Mouse (Mus musculus): ENCODE measurements around the gene Anxa6.
A peak's percentile ranks its signal among the peaks of the same experiment; 100 is the strongest.
"Not testable (repeated sequence)": the region's sequence is repeated elsewhere in the genome, so short reads cannot be mapped to it uniquely, and the experiment has no call there.

The Anxa6 gene

GRCm38 (mm10) chr11:54961164-54961850 lies 71.9 kb downstream of the Anxa6 start:
- DNase-seq (ENCODE audit: low spot score in 2 of 2), result no peak

GRCm38 (mm10) chr11:54960251-54960650 lies 73.0 kb downstream of the Anxa6 start:
- no peak for DNase-seq (ENCODE audit: low spot score in 2 of 2)

GRCm38 (mm10) chr11:54958571-54959073 lies 74.6 kb downstream of the Anxa6 start:
- DNase-seq (ENCODE audit: low spot score in 2 of 2), result no peak

GRCm38 (mm10) chr11:54957708-54958107 lies 75.5 kb downstream of the Anxa6 start:
- DNase-seq (ENCODE audit: low spot score in 2 of 2), result not testable (repeated sequence)

- no peak for DNase-seq (ENCODE audit: low spot score in 2 of 2)
Observed at GRCm38 (mm10) chr11:54956912-54957311, 76.3 kb downstream of the Anxa6 start.

- DNase-seq (ENCODE audit: low spot score in 2 of 2), result peak; percentile 98
Observed at GRCm38 (mm10) chr11:54955735-54956480, 77.3 kb downstream of the Anxa6 start.

- not testable (repeated sequence) for DNase-seq (ENCODE audit: low spot score in 2 of 2)
Observed at GRCm38 (mm10) chr11:54955400-54955734, 77.9 kb downstream of the Anxa6 start.

- DNase-seq (ENCODE audit: low spot score in 2 of 2), result no peak
Observed at GRCm38 (mm10) chr11:54954716-54955115, 78.5 kb downstream of the Anxa6 start.

GRCm38 (mm10) chr11:54953993-54954446 lies 79.2 kb downstream of the Anxa6 start:
- no peak for DNase-seq (ENCODE audit: low spot score in 2 of 2)

- DNase-seq (ENCODE audit: low spot score in 2 of 2), result no peak
Observed at GRCm38 (mm10) chr11:54952651-54953050, 80.6 kb downstream of the Anxa6 start.

GRCm38 (mm10) chr11:54950684-54951083 lies 82.6 kb downstream of the Anxa6 start:
- no peak for DNase-seq (ENCODE audit: low spot score in 2 of 2)

GRCm38 (mm10) chr11:54949717-54950116 lies 83.5 kb downstream of the Anxa6 start:
- no peak for DNase-seq (ENCODE audit: low spot score in 2 of 2)

GRCm38 (mm10) chr11:54944702-54945101 lies 88.5 kb downstream of the Anxa6 start:
- no peak for DNase-seq (ENCODE audit: low spot score in 2 of 2)

GRCm38 (mm10) chr11:54940056-54940455 lies 93.2 kb downstream of the Anxa6 start:
- peak in 1 of 2 experiments; percentile 37 for DNase-seq (ENCODE audit: low spot score in 2 of 2)

- DNase-seq (ENCODE audit: low spot score in 2 of 2), result no peak
Observed at GRCm38 (mm10) chr11:54939501-54939900, 93.7 kb downstream of the Anxa6 start.

- DNase-seq (ENCODE audit: low spot score in 2 of 2), result no peak
Observed at GRCm38 (mm10) chr11:54936771-54937140, 96.5 kb downstream of the Anxa6 start.

- DNase-seq (ENCODE audit: low spot score in 2 of 2), result no peak
Observed at GRCm38 (mm10) chr11:54936035-54936770, 97.0 kb downstream of the Anxa6 start.

GRCm38 (mm10) chr11:54934198-54934597 lies 99.0 kb downstream of the Anxa6 start:
- no peak for DNase-seq (ENCODE audit: low spot score in 2 of 2)

- DNase-seq (ENCODE audit: low spot score in 2 of 2), result no peak
Observed at GRCm38 (mm10) chr11:54932540-54932939, 100.7 kb downstream of the Anxa6 start.

- peak in 1 of 2 experiments; percentile 58 for DNase-seq (ENCODE audit: low spot score in 2 of 2)
Observed at GRCm38 (mm10) chr11:54931405-54932093, 101.7 kb downstream of the Anxa6 start.

GRCm38 (mm10) chr11:54930318-54930979 lies 102.8 kb downstream of the Anxa6 start:
- peak; percentile 41 to 67 for DNase-seq (ENCODE audit: low spot score in 2 of 2)

Data from right cerebral cortex, postnatal 10 days (tissue).